Mouse (Mus musculus) erythroblast, embryonic 14.5 days (primary cell): Measurements from ENCODE around the gene Syngr3.

Experiments
- GATA1 ChIP-seq: IDR thresholded peaks from 2 replicates; pipeline ENCODE4 v1.6.1; 2012; ENCODE audit warnings: low read length, inconsistent platforms, mixed read lengths
- TAL1 ChIP-seq: IDR thresholded peaks from 3 replicates; pipeline ENCODE4 v1.6.1; 2012; ENCODE audit warnings: low read length, inconsistent platforms, mixed read lengths

GRCm38 (mm10) chr17:24640119-24640518 is 49.6 kb downstream of the Syngr3 start:
- TF ChIP-seq GATA1 (no peak), TAL1 (no peak)
